Mouse (Mus musculus) embryo, embryonic 10 days (tissue): ENCODE results near the gene Serpind1.
A peak's percentile ranks its signal among the peaks of the same experiment; 100 is the strongest.

Source experiments
- DNase-seq: peaks from one replicate; pipeline ENCODE4 v3.0.0-alpha.2; 2015; ENCODE audit warnings: low spot score

Serpind1 gene

GRCm38 (mm10) chr16:17331116-17331515 is at the start of gene Serpind1:
Gene Serpind1 (plus strand): TSS chr16:17331371.
- no peak for DNase-seq

- DNase-seq, result no peak
Observed at GRCm38 (mm10) chr16:17283151-17283550, 48.0 kb upstream of the Serpind1 start.

GRCm38 (mm10) chr16:17287103-17287502 is 44.1 kb upstream of the Serpind1 start:
- DNase-seq, result no peak

GRCm38 (mm10) chr16:17291016-17291415 is 40.2 kb upstream of the Serpind1 start:
- no peak for DNase-seq

GRCm38 (mm10) chr16:17292751-17293150 is 38.4 kb upstream of the Serpind1 start:
- DNase-seq, result peak; percentile 82

- DNase-seq, result no peak
Observed at GRCm38 (mm10) chr16:17300818-17301217, 30.4 kb upstream of the Serpind1 start.

- no peak for DNase-seq
Observed at GRCm38 (mm10) chr16:17303521-17304245, 27.5 kb upstream of the Serpind1 start.

- no peak for DNase-seq
Observed at GRCm38 (mm10) chr16:17307461-17307860, 23.7 kb upstream of the Serpind1 start.

- DNase-seq, result no peak
Observed at GRCm38 (mm10) chr16:17309036-17309435, 22.1 kb upstream of the Serpind1 start.

GRCm38 (mm10) chr16:17312531-17312930 is 18.6 kb upstream of the Serpind1 start:
- DNase-seq, result no peak

GRCm38 (mm10) chr16:17316554-17316953 is 14.6 kb upstream of the Serpind1 start:
- no peak for DNase-seq

- no peak for DNase-seq
Observed at GRCm38 (mm10) chr16:17321481-17321880, 9.7 kb upstream of the Serpind1 start.

GRCm38 (mm10) chr16:17324745-17325144 is 6.4 kb upstream of the Serpind1 start:
- DNase-seq, result no peak

GRCm38 (mm10) chr16:17326064-17326463 is 5.1 kb upstream of the Serpind1 start:
- no peak for DNase-seq

- DNase-seq, result no peak
Observed at GRCm38 (mm10) chr16:17329848-17330570, 1.2 kb upstream of the Serpind1 start.

- DNase-seq, result no peak
Observed at GRCm38 (mm10) chr16:17331855-17332254, 684 bp downstream of the Serpind1 start.

GRCm38 (mm10) chr16:17334574-17334973 is 3.4 kb downstream of the Serpind1 start:
- no peak for DNase-seq

- no peak for DNase-seq
Observed at GRCm38 (mm10) chr16:17336089-17336488, 4.9 kb downstream of the Serpind1 start.

GRCm38 (mm10) chr16:17339701-17340100 is 8.5 kb downstream of the Serpind1 start:
- no peak for DNase-seq

- no peak for DNase-seq
Observed at GRCm38 (mm10) chr16:17340705-17341104, 9.5 kb downstream of the Serpind1 start.

GRCm38 (mm10) chr16:17341847-17342246 is 10.7 kb downstream of the Serpind1 start:
- no peak for DNase-seq

- no peak for DNase-seq
Observed at GRCm38 (mm10) chr16:17345141-17345812, 14.1 kb downstream of the Serpind1 start.

- DNase-seq, result no peak
Observed at GRCm38 (mm10) chr16:17345813-17346155, 14.6 kb downstream of the Serpind1 start.
